Mouse (Mus musculus) macrophage (primary cell): ENCODE measurements around the gene 2610507B11Rik. TPM values are rescaled to one million over a fixed set of nuclear protein-coding genes. Genes with fewer than 3 reads are reported as not detected.

Source experiments
- polyA plus RNA-seq: library from polyadenylated mRNA; stranded (reverse); fragments of 250-400 nt; gene quantifications from 3 replicates; pipeline ENCODE4 v1.2.4, GENCODE M21; 2018; ENCODE audit warnings: inconsistent platforms

The 2610507B11Rik gene
- polyA plus RNA-seq, 1 experiment from 2014 or later, result 148 TPM

Other genes starting within 250 kb of the 2610507B11Rik start
- gene Dhrs13, start 229.5 kb upstream of the 2610507B11Rik start, polyA plus RNA-seq, result 0.70 to 7.4 TPM (median 1.6 TPM) in 3 replicates
- 38.5 to 68.4 TPM (median 40.1 TPM) in 3 replicates for gene Flot2, start 223.8 kb upstream of the 2610507B11Rik start, polyA plus RNA-seq
- 8.4 to 13.2 TPM (median 12.4 TPM) in 3 replicates for gene Eral1, start 181.4 kb upstream of the 2610507B11Rik start, polyA plus RNA-seq
- gene Fam222b, start 167.1 kb upstream of the 2610507B11Rik start, polyA plus RNA-seq, result 10.7 to 14.6 TPM (median 14.0 TPM) in 3 replicates
- gene Traf4, start 96.2 kb upstream of the 2610507B11Rik start, polyA plus RNA-seq, result 0.32 to 0.47 TPM (median 0.40 TPM) in 3 replicates
- gene Nek8, start 85.1 kb upstream of the 2610507B11Rik start, polyA plus RNA-seq, result 0.89 to 2.2 TPM (median 1.7 TPM) in 3 replicates
- gene Tlcd1, start 85.0 kb upstream of the 2610507B11Rik start, polyA plus RNA-seq, result 0.76 to 1.4 TPM (median 1.1 TPM) in 3 replicates
- 1,342 to 2,240 TPM (median 1,907 TPM) in 3 replicates for gene Rpl23a, start 78.2 kb upstream of the 2610507B11Rik start, polyA plus RNA-seq
- gene Rab34, start 73.3 kb upstream of the 2610507B11Rik start, polyA plus RNA-seq, result 8.9 to 23.0 TPM (median 16.1 TPM) in 3 replicates
- gene Proca1, start 68.4 kb upstream of the 2610507B11Rik start, polyA plus RNA-seq, result 0.16 to 0.43 TPM in 2 of 3 replicates, not detected in the other
- 54.6 to 89.4 TPM (median 68.8 TPM) in 3 replicates for gene Sdf2, start 16.0 kb upstream of the 2610507B11Rik start, polyA plus RNA-seq
- gene Supt6, start 15.8 kb upstream of the 2610507B11Rik start, polyA plus RNA-seq, result 35.9 to 79.5 TPM (median 42.0 TPM) in 3 replicates
- 0.32 to 1.4 TPM (median 0.54 TPM) in 3 replicates for gene BC030499, start 29.1 kb downstream of the 2610507B11Rik start, polyA plus RNA-seq
- gene Spag5, start 39.8 kb downstream of the 2610507B11Rik start, polyA plus RNA-seq, result 0.66 to 3.3 TPM (median 2.6 TPM) in 3 replicates
- gene Aldoc, start 61.2 kb downstream of the 2610507B11Rik start, polyA plus RNA-seq, result 6.8 to 30.2 TPM (median 7.3 TPM) in 3 replicates
- gene Pigs, start 66.7 kb downstream of the 2610507B11Rik start, polyA plus RNA-seq, result 66.8 to 71.6 TPM (median 67.7 TPM) in 3 replicates
- 21.6 to 57.5 TPM (median 31.3 TPM) in 3 replicates for gene Unc119, start 81.7 kb downstream of the 2610507B11Rik start, polyA plus RNA-seq
- not detected in 3 replicates for gene Foxn1, start 124.8 kb downstream of the 2610507B11Rik start, polyA plus RNA-seq
- gene Slc13a2, start 160.5 kb downstream of the 2610507B11Rik start, polyA plus RNA-seq, result 0.20 to 0.62 TPM (median 0.36 TPM) in 3 replicates
- gene Slc46a1, start 203.9 kb downstream of the 2610507B11Rik start, polyA plus RNA-seq, result 5.8 to 11.1 TPM (median 6.3 TPM) in 3 replicates
- gene Sarm1, start 236.0 kb downstream of the 2610507B11Rik start, polyA plus RNA-seq, result 0.04 to 0.16 TPM (median 0.12 TPM) in 3 replicates
- not detected in 3 replicates for gene Vtn, start 237.3 kb downstream of the 2610507B11Rik start, polyA plus RNA-seq
- gene Sebox, start 241.7 kb downstream of the 2610507B11Rik start, polyA plus RNA-seq, result not detected in 3 replicates